20 mouse cellular contexts compared by ENCODE assay signal in genomic region chr11:21250366-21250765, GRCm38 (mm10). TPM values are rescaled to one million over a fixed set of nuclear protein-coding genes. Genes with fewer than 3 reads are reported as not detected.
DNase-seq lines count a peak whose midpoint lies in the region; ATAC-seq lines count a peak whose summit lies in the region.
"Had no signal": no experiment of that assay in that cellular context is flagged by ENCODE, and none has a peak within 500 bp of the region (broad histone marks: within the 10 kb centered on the region; RNA-seq: fewer than 3 reads in every experiment).

No protein-coding gene starts in this region.

- H3K36me3 ChIP-seq in midbrain, embryonic 11.5 days (ENCODE audit: control insufficient read depth, insufficient read depth, low read length): no peaks in the 10 kb centered on the region

- H3K4me1 ChIP-seq in midbrain, embryonic 11.5 days (ENCODE audit: control insufficient read depth, insufficient read depth, low read length): no peaks in the 10 kb centered on the region
- H3K4me1 ChIP-seq: forebrain, embryonic 13.5 days had no signal

- no peaks in the 10 kb centered on the region for H3K9me3 ChIP-seq in midbrain, embryonic 11.5 days (ENCODE audit: control insufficient read depth, low read length)
- H3K9me3 ChIP-seq: limb, embryonic 13.5 days had no signal

- no peak overlapping the region for H3K9ac ChIP-seq in midbrain, embryonic 11.5 days (ENCODE audit: low read length)
- H3K9ac ChIP-seq: forebrain, embryonic 13.5 days; limb, embryonic 13.5 days had no signal

- no peak overlapping the region for H3K27ac ChIP-seq in midbrain, embryonic 11.5 days (ENCODE audit: low read depth, low read length)
- H3K27ac ChIP-seq: forebrain, embryonic 13.5 days; heart, adult 2 months; hindbrain, postnatal 0 days; layer of hippocampus, adult 2 months; limb, embryonic 13.5 days; stomach, postnatal 0 days had no signal

- no peaks in the 10 kb centered on the region for H3K27me3 ChIP-seq in midbrain, embryonic 11.5 days (ENCODE audit: control insufficient read depth, insufficient read depth, low read length)
- H3K27me3 ChIP-seq: forebrain, embryonic 13.5 days; limb, embryonic 13.5 days had no signal

- peak; percentile 21 for DNase-seq in gastrocnemius, postnatal 25 days
- DNase-seq in gastrocnemius, postnatal 14 days: no peak
- peak; percentile 88 for DNase-seq in gonadal fat pad, adult 2 months (ENCODE audit: low read depth)
- peak; percentile 36 for DNase-seq in lung, postnatal 10 days
- no peak for DNase-seq in right cerebral cortex, adult 18-20 months
- DNase-seq in frontal cortex, postnatal 25 days (ENCODE audit: low spot score in 2 of 2): no peak
- DNase-seq in midbrain, embryonic 11.5 days (ENCODE audit: low spot score, missing footprints): no peak
- DNase-seq: adrenal gland, postnatal 25 days; cerebellum, adult 18-20 months; heart, adult 2 months; heart, postnatal 36 days; kidney, adult 11 months; kidney, postnatal 10 days; layer of hippocampus, postnatal 36 days had no signal

- no peak overlapping the region for H3K4me2 ChIP-seq in midbrain, embryonic 11.5 days
- H3K4me2 ChIP-seq: forebrain, embryonic 13.5 days; limb, embryonic 13.5 days had no signal

- intact Hi-C loops in gastrocnemius, postnatal 14 days (cut with DNase I; ENCODE audit: low total_unique reads): no loop called here

- H3K4me3 ChIP-seq in midbrain, embryonic 11.5 days (ENCODE audit: low read depth, low read length): no peak overlapping the region
- H3K4me3 ChIP-seq: forebrain, embryonic 13.5 days; heart, adult 2 months; layer of hippocampus, adult 2 months; limb, embryonic 13.5 days had no signal

- ATAC-seq in megakaryocyte progenitor cell, adult 5-6 weeks (replicated peaks; ENCODE audit: poor library complexity): peak; percentile 82
- ATAC-seq in midbrain, embryonic 11.5 days (ENCODE audit: low FRiP score): no peak
- ATAC-seq: forebrain, embryonic 13.5 days; hindbrain, postnatal 0 days had no signal

- 100% methylated on average over 1 of the region's 1 CpGs for WGBS in midbrain, embryonic 11.5 days

RNA-seq across cellular contexts. Expression of gene Vps54, which starts 11.3 kb away (rescaled TPM):
- 10 to 100 TPM; 17.7 TPM for total RNA-seq in gastrocnemius, postnatal 25 days (2021)
- total RNA-seq in gastrocnemius, postnatal 14 days (2021): 10 to 100 TPM; 14.9 to 15.9 TPM
- 20.3 and 23.2 TPM in 2 replicates for polyA plus RNA-seq in gonadal fat pad, adult 2 months (2012; rRNA removed)
- 31.4 TPM in 2 replicates for total RNA-seq in megakaryocyte progenitor cell, adult 5-6 weeks (2015)
- 36.8 and 59.3 TPM in 2 replicates for total RNA-seq in megakaryocyte progenitor cell, adult 5-6 weeks (2017)
- 14.4 and 15.0 TPM in 2 replicates for polyA plus RNA-seq in midbrain, embryonic 11.5 days (2014; fragmentation: Nextera tagmentation; extraction: Ambion mirVana)

Comparison
In these comparisons a context has a peak if more than half of its experiments do, and no peak if none do; other contexts are left out.
1. DNase-seq: peak in gastrocnemius, postnatal 25 days (single experiment), gonadal fat pad, adult 2 months (single experiment) and lung, postnatal 10 days (single experiment); none in gastrocnemius, postnatal 14 days (single experiment), right cerebral cortex, adult 18-20 months (single experiment), frontal cortex, postnatal 25 days (0 of 2) and midbrain, embryonic 11.5 days (single experiment).